Mouse (Mus musculus): ENCODE measurements around the gene Ccser2. TPM values are rescaled to one million over a fixed set of nuclear protein-coding genes. Genes with fewer than 3 reads are reported as not detected.

Ccser2 gene
- total and polyA plus RNA-seq, 3 experiments: 8.8 to 9.6 (median 9.3) TPM

DNA sequence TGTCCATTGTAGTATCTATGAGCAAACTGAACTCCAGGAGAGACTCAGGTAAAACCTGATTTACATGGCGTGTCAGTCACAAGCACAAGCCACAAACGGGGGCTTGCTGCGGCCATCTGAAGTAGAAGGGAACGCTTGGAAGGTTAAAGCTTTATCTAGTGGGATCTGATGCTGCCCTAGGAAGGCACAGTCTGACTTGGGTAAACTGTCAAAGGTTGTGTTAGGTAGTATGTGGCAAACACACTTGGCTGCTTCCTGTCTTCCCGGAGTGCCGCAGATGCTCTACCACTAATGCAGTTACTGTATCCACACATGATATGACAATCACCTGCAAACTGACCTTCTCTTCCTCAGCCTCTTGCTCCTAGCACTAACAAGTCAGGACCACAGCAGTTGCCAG lies 10.9 kb downstream of the Ccser2 start:
- Histone ChIP-seq H3K27me3 (replicated peaks) (no peaks in the 10 kb centered on the region), H3K9me3 (replicated peaks; ENCODE audit: low read length) (no peaks in the 10 kb centered on the region), H3K4me2 (ENCODE audit: insufficient read depth, low read depth, poor library complexity, severe bottlenecking) (no peak overlapping the region), H3K36me3 (replicated peaks in 1 of 2; ENCODE audit: control insufficient read depth in 1 of 2, insufficient read depth in 1 of 2, low read length in 1 of 2) (peaks cover 0 to 10% of the 10 kb centered on the region in 2 experiments), H3K79me2 (replicated peaks; ENCODE audit: control insufficient read depth, extremely low read depth, insufficient read depth, poor library complexity, severe bottlenecking) (peaks cover 27% of the 10 kb centered on the region), H3K4me1 (ENCODE audit: control insufficient read depth in 1 of 2, insufficient read depth in 2 of 2) (peaks cover 14 to 31% of the 10 kb centered on the region in 2 experiments), H3K27ac (ENCODE audit: insufficient read depth, low read depth) (no peak overlapping the region), H3K9ac (ENCODE audit: insufficient read depth, low read depth) (no peak overlapping the region), H3K4me3 (replicated peaks in 1 of 3; ENCODE audit: low read depth in 2 of 3, low read length in 2 of 3, poor library complexity in 1 of 3) (no peak overlapping the region)
- no peak for TF ChIP-seq MAFK (IDR thresholded peaks at IDR 0.05; ENCODE audit: insufficient replicate concordance, low read length)
- no peak for TF ChIP-seq CHD2 (IDR thresholded peaks at IDR 0.05; ENCODE audit: low read length)
- no peak for TF ChIP-seq GABPA (IDR thresholded peaks at IDR 0.05; ENCODE audit: insufficient replicate concordance, low read depth, low read length)
- no peak for TF ChIP-seq RAD21 (IDR thresholded peaks at IDR 0.05; ENCODE audit: low read depth, low read length)
- no peak for TF ChIP-seq ZNF384 (IDR thresholded peaks at IDR 0.05; ENCODE audit: low read depth, low read length)
- no peak for TF ChIP-seq CTCF (conservative IDR thresholded peaks at IDR 0.05 in 1 of 2, IDR thresholded peaks at IDR 0.05 in 1 of 2; ENCODE audit: low read depth in 2 of 2, low read length in 2 of 2)
- DNase-seq (ENCODE audit: extremely low read depth): no peak
- in situ Hi-C loops (cut with MboI; ENCODE audit: low pct_ligation_motif_present, low pct_unique_long_range_greater_than_20kb, low sequenced_read_pairs) (loop anchor here (5.0 kb wide), 1 partner anchor 95 kb away; no protein-coding TSS in a partner anchor), dilution Hi-C loops (cut with MboI; ENCODE audit: extremely low pct_ligation_motif_present, extremely low pct_unique_long_range_greater_than_20kb, low sequenced_read_pairs) (no loop called here)

DNA sequence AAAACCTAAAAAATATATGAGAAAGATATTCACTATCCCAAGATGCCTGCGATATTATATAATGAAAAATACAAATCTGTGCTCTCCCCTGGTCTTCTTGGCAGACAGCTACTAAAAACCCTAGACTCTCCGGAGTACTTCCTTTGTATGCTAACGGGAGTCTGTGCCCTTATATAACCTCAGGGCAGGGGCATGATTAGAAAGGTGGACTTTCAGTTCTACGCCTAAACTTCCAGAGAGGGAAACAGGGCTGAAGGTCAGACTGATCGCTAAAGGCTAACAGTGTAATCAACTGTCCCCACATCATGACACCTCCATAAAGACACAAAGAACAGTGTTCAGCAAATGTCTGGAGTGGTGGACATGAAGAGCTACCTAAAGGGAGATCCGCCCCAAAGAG lies 11.3 kb downstream of the Ccser2 start:
- no peaks in the 10 kb centered on the region for H3K27me3 ChIP-seq (replicated peaks)
- H3K9ac ChIP-seq (ENCODE audit: insufficient read depth, low read depth): no peak overlapping the region
- H3K4me3 ChIP-seq (replicated peaks in 1 of 3; ENCODE audit: low read depth in 2 of 3, low read length in 2 of 3, poor library complexity in 1 of 3): no peak overlapping the region
- H3K4me1 ChIP-seq (ENCODE audit: control insufficient read depth in 1 of 2, insufficient read depth in 2 of 2): peaks cover 14 to 31% of the 10 kb centered on the region in 2 experiments
- TF ChIP-seq UBTF (IDR thresholded peaks at IDR 0.05; ENCODE audit: low read depth, low read length): no peak
- no peak for TF ChIP-seq ZC3H11A (IDR thresholded peaks at IDR 0.05; ENCODE audit: low read depth, low read length)
- no peak for TF ChIP-seq MAFK (IDR thresholded peaks at IDR 0.05; ENCODE audit: insufficient replicate concordance, low read length)
- no peak for TF ChIP-seq ELF1 (IDR thresholded peaks at IDR 0.05; ENCODE audit: low read depth, low read length)
- no peak for TF ChIP-seq BHLHE40 (IDR thresholded peaks at IDR 0.05; ENCODE audit: low read depth, low read length)
- no peak for TF ChIP-seq ZKSCAN1 (IDR thresholded peaks at IDR 0.05; ENCODE audit: borderline replicate concordance, low read depth, low read length)
- TF ChIP-seq SMC3 (IDR thresholded peaks at IDR 0.05; ENCODE audit: low read depth, low read length): no peak
- no peak for TF ChIP-seq MAX (IDR thresholded peaks at IDR 0.05; ENCODE audit: low read length)
- TF ChIP-seq NELFE (IDR thresholded peaks at IDR 0.05; ENCODE audit: low read depth, low read length): no peak
- no peak for TF ChIP-seq ETS1 (conservative IDR thresholded peaks at IDR 0.05; ENCODE audit: low read depth, low read length)
- no peak for TF ChIP-seq SIN3A (IDR thresholded peaks at IDR 0.05; ENCODE audit: low read length)
- in situ Hi-C loops (cut with MboI; ENCODE audit: low pct_ligation_motif_present, low pct_unique_long_range_greater_than_20kb, low sequenced_read_pairs): loop anchor here (5.0 kb wide), 1 partner anchor 95 kb away; no protein-coding TSS in a partner anchor
- peaks cover 27% of the 10 kb centered on the region for H3K79me2 ChIP-seq (replicated peaks; ENCODE audit: control insufficient read depth, extremely low read depth, insufficient read depth, poor library complexity, severe bottlenecking)
- peaks cover 0 to 10% of the 10 kb centered on the region in 2 experiments for H3K36me3 ChIP-seq (replicated peaks in 1 of 2; ENCODE audit: control insufficient read depth in 1 of 2, insufficient read depth in 1 of 2, low read length in 1 of 2)
- no peak overlapping the region for H3K27ac ChIP-seq (ENCODE audit: insufficient read depth, low read depth)
- H3K9me3 ChIP-seq (replicated peaks; ENCODE audit: low read length): no peaks in the 10 kb centered on the region
- no peak for DNase-seq (ENCODE audit: extremely low read depth)
- no peak overlapping the region for H3K4me2 ChIP-seq (ENCODE audit: insufficient read depth, low read depth, poor library complexity, severe bottlenecking)
- dilution Hi-C loops (cut with MboI; ENCODE audit: extremely low pct_ligation_motif_present, extremely low pct_unique_long_range_greater_than_20kb, low sequenced_read_pairs): no loop called here
